Mouse (Mus musculus) stomach, embryonic 14.5 days (tissue): ENCODE results near the gene Olfr1369-ps1. TPM values are rescaled to one million over a fixed set of nuclear protein-coding genes. Genes with fewer than 3 reads are reported as not detected.

Experiments used
- ATAC-seq: fragments of 200-750 bp; cut with Nextera tagmentation; 2 replicates; pipeline ENCODE4 v1.8.0; 2017; ENCODE audit warnings: low read depth, moderate TSS enrichment; ENCODE audit not compliant: insufficient number of reproducible peaks, insufficient read depth, low FRiP score
- H3K27ac ChIP-seq: fragments of 300-500 bp; sonication (generic); 2 replicates; pipeline ENCODE4 v1.5.1; 2014; ENCODE audit warnings: mild to moderate bottlenecking, low read length, moderate library complexity, mixed read lengths
- H3K27me3 ChIP-seq: fragments of 300-500 bp; sonication (generic); 2 replicates; pipeline ENCODE4 v1.6.1; 2014; ENCODE audit warnings: low read length, control low read depth, mixed read lengths; ENCODE audit not compliant: control insufficient read depth, insufficient read depth
- H3K36me3 ChIP-seq: fragments of 300-500 bp; sonication (generic); 2 replicates; pipeline ENCODE4 v1.6.1; 2014; ENCODE audit warnings: mild to moderate bottlenecking, control low read depth, low read length, moderate library complexity, mixed read lengths; ENCODE audit not compliant: control insufficient read depth, insufficient read depth
- H3K4me1 ChIP-seq: fragments of 300-500 bp; sonication (generic); 2 replicates; pipeline ENCODE4 v1.6.1; 2014; ENCODE audit warnings: low read length, control low read depth, mixed read lengths; ENCODE audit not compliant: control insufficient read depth, insufficient read depth
- H3K4me2 ChIP-seq: fragments of 300-500 bp; sonication (generic); replicated peaks from 2 replicates; pipeline ENCODE4 v1.6.1; 2014; ENCODE audit warnings: low read depth, low read length, control low read depth
- H3K4me3 ChIP-seq: fragments of 300-500 bp; sonication (generic); 2 replicates; pipeline ENCODE4 v1.5.1; 2014; ENCODE audit warnings: low read depth, low read length, control low read depth
- H3K9ac ChIP-seq: fragments of 300-500 bp; sonication (generic); replicated peaks from 2 replicates; pipeline ENCODE4 v1.6.1; 2014; ENCODE audit warnings: low read depth, mild to moderate bottlenecking, control low read depth, low read length, moderate library complexity, mixed read lengths
- H3K9me3 ChIP-seq: fragments of 300-500 bp; sonication (generic); 2 replicates; pipeline ENCODE4 v1.6.1; 2016; ENCODE audit warnings: low read depth, low read length, control low read depth; ENCODE audit not compliant: control insufficient read depth
- WGBS: fragments of 180-500 bp; shearing (Covaris S2); extraction: QIAGEN DNeasy Blood & Tissue Kit; methylation state at CpG from one replicate; pipeline ENCODE4 v1.1.7; 2014; 5-methylcytosine and 5-hydroxymethylcytosine counted together
- polyA plus RNA-seq: library from polyadenylated mRNA; unstranded; fragments of >200 nt; fragmentation: Nextera tagmentation; extraction: Ambion mirVana; gene quantifications from 2 replicates; pipeline ENCODE4 v1.2.1, GENCODE M21; 2014

The Olfr1369-ps1 gene
- polyA plus RNA-seq, 1 experiment from 2014 or later: not detected

- WGBS: 72% methylated on average over 4 of the region's 4 CpGs
- Histone ChIP-seq H3K9me3 (no peaks in the 10 kb centered on the region), H3K4me2 (no peak within 1 kb of the TSS), H3K4me3 (no peak within 1 kb of the TSS), H3K4me1 (no peaks in the 10 kb centered on the region), H3K27me3 (no peaks in the 10 kb centered on the region), H3K27ac (no peak within 1 kb of the TSS), H3K36me3 (no peaks in the 10 kb centered on the region), H3K9ac (no peak within 1 kb of the TSS)
- ATAC-seq: no peak
These were observed 34.5 kb downstream of the Olfr1369-ps1 start, which contains the start of gene Olfr1368 for GRCm38 (mm10) chr13:21145767-21146166. Olfr1368 (minus strand) TSS chr13:21145867.

- 76% methylated on average over 5 of the region's 5 CpGs for WGBS
- ATAC-seq: no peak
- H3K9ac ChIP-seq: no peak overlapping the region
These were observed 44.6 kb downstream of the Olfr1369-ps1 start for GRCm38 (mm10) chr13:21155888-21156287.

GRCm38 (mm10) chr13:21158071-21158470 lies 46.8 kb downstream of the Olfr1369-ps1 start:
- Histone ChIP-seq H3K9me3 (no peaks in the 10 kb centered on the region), H3K27me3 (no peaks in the 10 kb centered on the region), H3K4me3 (peak overlapping the region; percentile 49), H3K27ac (no peak overlapping the region), H3K9ac (no peak overlapping the region), H3K4me2 (peak overlapping the region; percentile 62), H3K36me3 (no peaks in the 10 kb centered on the region), H3K4me1 (no peaks in the 10 kb centered on the region)
- 12% methylated on average over 9 of the region's 9 CpGs for WGBS
- no peak for ATAC-seq

More at GRCm38 (mm10) chr13:21155888-21156287, 44.6 kb downstream of the Olfr1369-ps1 start:
- H3K9me3 ChIP-seq: no peaks in the 10 kb centered on the region
- no peaks in the 10 kb centered on the region for H3K36me3 ChIP-seq
- no peak overlapping the region for H3K4me2 ChIP-seq
- no peaks in the 10 kb centered on the region for H3K4me1 ChIP-seq
- no peaks in the 10 kb centered on the region for H3K27me3 ChIP-seq
- H3K4me3 ChIP-seq: no peak overlapping the region
- no peak overlapping the region for H3K27ac ChIP-seq

GRCm38 (mm10) chr13:21158785-21159474 lies 47.6 kb downstream of the Olfr1369-ps1 start:
- Histone ChIP-seq H3K27me3 (no peaks in the 10 kb centered on the region), H3K4me3 (peak overlapping the region; percentile 49), H3K36me3 (no peaks in the 10 kb centered on the region), H3K27ac (no peak overlapping the region), H3K4me1 (no peaks in the 10 kb centered on the region), H3K9ac (no peak overlapping the region; the same call in 1 of the 2 replicates), H3K4me2 (peak overlapping the region; percentile 62), H3K9me3 (no peaks in the 10 kb centered on the region)
- under 1% methylated on average over 19 of the region's 19 CpGs for WGBS
- 0 out of 2 replicates have a peak, but pooled peaks have one; percentile 30 for ATAC-seq

- Histone ChIP-seq H3K36me3 (no peaks in the 10 kb centered on the region), H3K4me3 (peak overlapping the region; percentile 49), H3K9ac (no peak overlapping the region; the same call in 1 of the 2 replicates), H3K9me3 (no peaks in the 10 kb centered on the region), H3K4me2 (peak overlapping the region; percentile 62), H3K27me3 (no peaks in the 10 kb centered on the region), H3K27ac (no peak overlapping the region), H3K4me1 (no peaks in the 10 kb centered on the region)
- ATAC-seq: no peak
- WGBS: under 1% methylated on average over 15 of the region's 15 CpGs
These were observed 48.2 kb downstream of the Olfr1369-ps1 start for GRCm38 (mm10) chr13:21159475-21159819.

GRCm38 (mm10) chr13:21160041-21160511 lies 48.8 kb downstream of the Olfr1369-ps1 start:
- 0 out of 2 replicates have a peak, but pooled peaks have one; percentile 31 for ATAC-seq
- H3K9ac ChIP-seq: peak overlapping the region; percentile 4; the same call in 1 of the 2 replicates
- no peaks in the 10 kb centered on the region for H3K4me1 ChIP-seq
- no peaks in the 10 kb centered on the region for H3K36me3 ChIP-seq
- no peaks in the 10 kb centered on the region for H3K27me3 ChIP-seq
- peak overlapping the region; percentile 49 for H3K4me3 ChIP-seq
- peak overlapping the region; percentile 62 for H3K4me2 ChIP-seq
- WGBS: under 1% methylated on average over 16 of the region's 16 CpGs
- H3K9me3 ChIP-seq: no peaks in the 10 kb centered on the region
- H3K27ac ChIP-seq: no peak overlapping the region

GRCm38 (mm10) chr13:21160657-21161590 lies 49.6 kb downstream of the Olfr1369-ps1 start:
- Histone ChIP-seq H3K9me3 (no peaks in the 10 kb centered on the region), H3K27me3 (no peaks in the 10 kb centered on the region), H3K36me3 (no peaks in the 10 kb centered on the region), H3K27ac (no peak overlapping the region), H3K4me2 (peak overlapping the region; percentile 62), H3K4me3 (peak overlapping the region; percentile 49), H3K9ac (no peak overlapping the region), H3K4me1 (no peaks in the 10 kb centered on the region)
- under 1% methylated on average over 32 of the region's 32 CpGs for WGBS
- ATAC-seq: peak; percentile 87

GRCm38 (mm10) chr13:21161591-21161990 lies 50.3 kb downstream of the Olfr1369-ps1 start:
- H3K9me3 ChIP-seq: no peaks in the 10 kb centered on the region
- no peak overlapping the region for H3K27ac ChIP-seq
- no peaks in the 10 kb centered on the region for H3K27me3 ChIP-seq
- ATAC-seq: no peak
- peak overlapping the region; percentile 22 for H3K4me2 ChIP-seq
- H3K4me1 ChIP-seq: no peaks in the 10 kb centered on the region
- H3K36me3 ChIP-seq: no peaks in the 10 kb centered on the region
- no peak overlapping the region for H3K9ac ChIP-seq
- WGBS: 42% methylated on average over 2 of the region's 2 CpGs
- peak overlapping the region; percentile 49; the same call in 1 of the 2 replicates for H3K4me3 ChIP-seq
